Mouse (Mus musculus) kidney, adult 2 months (tissue): Measurements from ENCODE around the gene Rbbp7. TPM values are rescaled to one million over a fixed set of nuclear protein-coding genes. Genes with fewer than 3 reads are reported as not detected.
"Not testable (repeated sequence)": the region's sequence is repeated elsewhere in the genome, so short reads cannot be mapped to it uniquely, and the experiment has no call there.

Source experiments
- DNase-seq: peaks from one replicate; pipeline ENCODE4 v3.0.0; 2021
- H3K27ac ChIP-seq: fragments of 200-500 bp; 2 replicates; pipeline ENCODE4 v1.5.1; 2012; ENCODE audit warnings: low read depth, low read length, control low read depth, inconsistent platforms; ENCODE audit not compliant: insufficient read depth
- H3K27me3 ChIP-seq: fragments of 200-500 bp; replicated peaks from 2 replicates; pipeline ENCODE4 v1.6.1; 2012; ENCODE audit warnings: mild to moderate bottlenecking, moderate library complexity, low read length, inconsistent platforms; ENCODE audit not compliant: control insufficient read depth, insufficient read depth
- H3K36me3 ChIP-seq: fragments of 200-500 bp; 2 replicates; pipeline ENCODE4 v1.6.1; 2012; ENCODE audit warnings: mild to moderate bottlenecking, moderate library complexity, low read length, inconsistent platforms; ENCODE audit not compliant: control insufficient read depth, insufficient read depth
- H3K4me1 ChIP-seq: fragments of 200-500 bp; 2 replicates; pipeline ENCODE4 v1.6.1; 2011; ENCODE audit warnings: low read length; ENCODE audit not compliant: control insufficient read depth, insufficient read depth
- H3K4me3 ChIP-seq: fragments of 200-500 bp; 2 replicates; pipeline ENCODE4 v1.5.1; 2011; ENCODE audit warnings: mild to moderate bottlenecking, low read depth, low read length, control low read depth; ENCODE audit not compliant: insufficient read depth
- CTCF ChIP-seq: fragments of 200-500 bp; conservative IDR thresholded peaks from 2 replicates; pipeline ENCODE4 v1.5.1; 2011; ENCODE audit warnings: low read depth, mild to moderate bottlenecking, control low read depth, low read length, moderate library complexity, mixed read lengths; ENCODE audit not compliant: insufficient read depth, insufficient read length
- POLR2A ChIP-seq: fragments of 200-500 bp; IDR thresholded peaks from one replicate; pipeline ENCODE4 v1.6.1; 2011; ENCODE audit warnings: low read depth, low read length, control low read depth
- WGBS: fragments of 180-500 bp; shearing (Covaris S2); methylation state at CpG from one replicate; pipeline ENCODE4 v1.1.7; 2018; 5-methylcytosine and 5-hydroxymethylcytosine counted together
- polyA plus RNA-seq: library from polyadenylated mRNA; depleted of rRNA; stranded (reverse); fragments of >200 nt; gene quantifications from 2 replicates; pipeline ENCODE4 v1.2.3, GENCODE M21; 2012

The Rbbp7 gene
- polyA plus RNA-seq, 1 experiment: 62.7 TPM

- H3K4me1 ChIP-seq: no peaks in the 10 kb centered on the region; the same call in 1 of the 2 replicates
- H3K4me3 ChIP-seq: peak overlapping the region; percentile 51
- DNase-seq: no peak
- H3K27ac ChIP-seq: peak overlapping the region; percentile 94
- no peaks in the 10 kb centered on the region for H3K36me3 ChIP-seq
- WGBS: 9% methylated on average over 31 of the region's 32 CpGs
- TF ChIP-seq CTCF: no peak
- TF ChIP-seq POLR2A: no peak
- no peaks in the 10 kb centered on the region for H3K27me3 ChIP-seq
Observed at GRCm38 (mm10) chrX:162759251-162760114, 719 bp upstream of the Rbbp7 start.

GRCm38 (mm10) chrX:162760958-162761515 is 835 bp downstream of the Rbbp7 start:
- peak overlapping the region; percentile 90 for H3K4me3 ChIP-seq
- peak; percentile 19 for DNase-seq
- no peaks in the 10 kb centered on the region for H3K27me3 ChIP-seq
- TF ChIP-seq POLR2A: no peak
- H3K36me3 ChIP-seq: no peaks in the 10 kb centered on the region
- H3K4me1 ChIP-seq: no peaks in the 10 kb centered on the region; the same call in 1 of the 2 replicates
- WGBS: under 1% methylated on average over 31 of the region's 50 CpGs
- H3K27ac ChIP-seq: peak overlapping the region; percentile 59; the same call in 1 of the 2 replicates

DNA sequence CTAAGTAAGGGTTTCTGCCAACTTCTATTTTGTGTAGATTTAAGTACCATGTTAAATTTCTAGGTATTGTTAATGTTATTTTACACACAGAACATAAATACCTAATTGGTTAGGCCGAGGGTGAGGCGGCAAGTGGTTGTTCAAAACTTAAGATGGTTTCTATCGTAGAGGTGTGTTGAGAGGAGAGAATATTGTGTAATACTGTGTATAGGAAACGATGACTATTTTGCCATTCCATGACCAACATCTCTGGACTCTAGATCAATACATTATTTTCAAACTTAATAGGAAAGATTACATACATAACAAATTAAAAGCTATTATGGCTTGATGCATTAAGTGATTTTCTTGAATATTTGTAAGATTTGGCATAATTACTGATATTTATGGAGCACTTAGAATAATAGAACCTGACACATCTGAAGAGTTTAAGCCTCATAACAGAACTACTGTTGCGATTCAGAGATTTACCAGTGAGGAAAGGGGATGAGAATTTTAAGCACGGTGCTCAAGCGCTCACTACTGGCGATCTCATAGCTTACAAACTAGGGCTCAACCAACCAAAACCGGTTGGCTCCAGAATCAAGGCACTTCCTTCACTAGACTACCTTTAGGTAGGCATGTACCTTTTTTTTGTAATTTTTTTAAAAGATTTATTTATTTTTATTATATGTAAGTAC is 1.7 kb downstream of the Rbbp7 start:
- no peaks in the 10 kb centered on the region; the same call in 1 of the 2 replicates for H3K4me1 ChIP-seq
- DNase-seq: peak; percentile 21
- no peak for TF ChIP-seq POLR2A
- TF ChIP-seq CTCF: no peak
- H3K36me3 ChIP-seq: no peaks in the 10 kb centered on the region
- 16% methylated on average over 9 of the region's 9 CpGs for WGBS
- H3K27me3 ChIP-seq: no peaks in the 10 kb centered on the region
- H3K27ac ChIP-seq: no peak overlapping the region
- H3K4me3 ChIP-seq: peak overlapping the region; percentile 90

- WGBS: 87% methylated on average over 1 of the region's 1 CpGs
- H3K4me3 ChIP-seq: no peak overlapping the region
- no peak for TF ChIP-seq CTCF
- TF ChIP-seq POLR2A: no peak
- peaks cover 1% of the 10 kb centered on the region; the same call in 1 of the 2 replicates for H3K36me3 ChIP-seq
- H3K27ac ChIP-seq: no peak overlapping the region
- H3K27me3 ChIP-seq: no peaks in the 10 kb centered on the region
- no peak for DNase-seq
- H3K4me1 ChIP-seq: no peaks in the 10 kb centered on the region
Observed at GRCm38 (mm10) chrX:162770726-162771125, 10.5 kb downstream of the Rbbp7 start.

DNA sequence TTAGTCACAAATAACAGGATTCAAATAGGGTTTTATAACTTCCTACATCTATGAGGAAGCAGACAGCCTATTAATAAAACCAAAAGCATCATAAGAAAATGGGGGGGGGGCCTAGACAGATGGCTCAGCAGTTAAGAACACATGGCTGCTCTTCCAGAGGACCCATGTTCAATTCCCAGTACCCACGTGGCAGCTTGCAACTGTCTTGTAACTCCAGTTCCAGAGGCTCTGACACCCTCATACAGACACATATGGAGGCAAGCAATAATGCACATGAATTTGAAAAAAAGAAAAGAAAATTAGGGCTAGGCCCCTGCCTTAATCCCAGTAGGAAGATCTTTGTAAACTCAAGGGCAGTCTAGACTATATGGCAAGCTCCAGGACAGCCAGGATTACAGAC is 28.2 kb downstream of the Rbbp7 start:
- no peak for DNase-seq
- H3K27ac ChIP-seq: no peak overlapping the region
- WGBS: 67% methylated on average over 1 of the region's 1 CpGs
- no peak for TF ChIP-seq POLR2A
- TF ChIP-seq CTCF: no peak
- no peaks in the 10 kb centered on the region; the same call in none of the 2 replicates for H3K36me3 ChIP-seq
- no peak overlapping the region for H3K4me3 ChIP-seq
- no peaks in the 10 kb centered on the region for H3K4me1 ChIP-seq
- H3K27me3 ChIP-seq: no peaks in the 10 kb centered on the region

GRCm38 (mm10) chrX:162791392-162791791 is 31.2 kb downstream of the Rbbp7 start:
- H3K4me1 ChIP-seq, H3K27ac ChIP-seq, H3K36me3 ChIP-seq, H3K27me3 ChIP-seq, H3K4me3 ChIP-seq: not testable (repeated sequence)
- peak; percentile 4 for DNase-seq
- 86% methylated on average over 5 of the region's 5 CpGs for WGBS

GRCm38 (mm10) chrX:162800371-162800770 is 40.2 kb downstream of the Rbbp7 start:
- H3K4me1 ChIP-seq: no peaks in the 10 kb centered on the region

More at GRCm38 (mm10) chrX:162800371-162800770, 40.2 kb downstream of the Rbbp7 start:
- DNase-seq: peak; percentile 44
- no peaks in the 10 kb centered on the region for H3K36me3 ChIP-seq
- H3K27me3 ChIP-seq: no peaks in the 10 kb centered on the region
- H3K27ac ChIP-seq: no peak overlapping the region
- TF ChIP-seq CTCF (0 out of 2 replicates have a peak, but pooled peaks have one; percentile 21), POLR2A (no peak)
- no peak overlapping the region for H3K4me3 ChIP-seq
